Mouse (Mus musculus) G1E (cell line): ENCODE measurements around the gene Nme6. TPM values are rescaled to one million over a fixed set of nuclear protein-coding genes. Genes with fewer than 3 reads are reported as not detected.

Experiments used
- ATAC-seq: 2 replicates; pipeline ENCODE4 v1.8.0; 2016; ENCODE audit warnings: mild to moderate bottlenecking; ENCODE audit not compliant: insufficient number of reproducible peaks, poor library complexity, low FRiP score, severe bottlenecking; ENCODE audit errors: extremely low read depth
- DNase-seq: peaks from one replicate; pipeline ENCODE4 v3.0.0; 2012; ENCODE audit warnings: low spot score
- H3K27me3 ChIP-seq: 2 replicates; pipeline ENCODE4 v1.6.1; 2012; ENCODE audit warnings: mild to moderate bottlenecking, low read length, inconsistent platforms; ENCODE audit not compliant: insufficient read depth
- H3K36me3 ChIP-seq: replicated peaks from 2 replicates; pipeline ENCODE3; 2012; ENCODE audit warnings: mild to moderate bottlenecking, inconsistent platforms
- H3K4me1 ChIP-seq: 2 replicates; pipeline ENCODE4 v1.6.1; 2012; ENCODE audit warnings: low read depth, low read length, inconsistent platforms, mixed read lengths; ENCODE audit not compliant: insufficient read depth
- H3K4me3 ChIP-seq: 2 replicates; pipeline ENCODE4 v1.5.1; 2012; ENCODE audit warnings: low read depth, mild to moderate bottlenecking, inconsistent platforms, low read length, moderate library complexity, mixed read lengths
- H3K9me3 ChIP-seq: replicated peaks from 2 replicates; pipeline ENCODE4 v1.6.1; 2012; ENCODE audit warnings: inconsistent platforms
- CTCF ChIP-seq: IDR thresholded peaks from 2 replicates; pipeline ENCODE4 v1.5.1; 2012; ENCODE audit warnings: low read depth, low read length, inconsistent platforms, mixed read lengths
- GATA1 ChIP-seq: IDR thresholded peaks from 2 replicates; pipeline ENCODE4 v1.6.1; 2012; ENCODE audit warnings: borderline replicate concordance, low read length, inconsistent platforms, mixed read lengths
- GATA2 ChIP-seq: IDR thresholded peaks from 2 replicates; pipeline ENCODE4 v1.6.1; 2012; ENCODE audit warnings: low read depth, low read length, inconsistent platforms, borderline replicate concordance
- POLR2AphosphoS5 ChIP-seq: IDR thresholded peaks from 2 replicates; pipeline ENCODE4 v1.6.1; 2012; ENCODE audit warnings: low read depth, low read length, inconsistent platforms; ENCODE audit not compliant: insufficient replicate concordance
- TAL1 ChIP-seq: conservative IDR thresholded peaks from 2 replicates; pipeline ENCODE4 v1.6.1; 2012; ENCODE audit warnings: low read depth, low read length, inconsistent platforms, mixed read lengths
- polyA plus RNA-seq: library from polyadenylated mRNA; stranded (reverse); fragments of >175 nt; gene quantifications from 2 replicates; pipeline ENCODE4 v1.2.3, GENCODE M21; 2012
- total RNA-seq, 2 experiments: library from RNA; stranded (forward) in 1 of 2; stranded (reverse) in 1 of 2; fragments of 200-1000 nt in 1 of 2; fragments of >200 nt in 1 of 2; fragmentation: Nextera tagmentation in 1 of 2; gene quantifications; 2 replicates each; pipeline ENCODE4 v1.2.3; 2014 to 2017

The Nme6 gene
- total and polyA plus RNA-seq, 3 experiments, result 13.6 to 45.6 (median 33.4) TPM

- Histone ChIP-seq H3K36me3 (no peaks in the 10 kb centered on the region), H3K4me1 (peaks cover 7% of the 10 kb centered on the region; the same call in 1 of the 2 replicates), H3K9me3 (peaks cover 2% of the 10 kb centered on the region), H3K4me3 (no peak overlapping the region), H3K27me3 (no peaks in the 10 kb centered on the region)
- no peak for DNase-seq
- ATAC-seq, result no peak
- TF ChIP-seq POLR2AphosphoS5, result no peak
- TF ChIP-seq GATA1, result no peak
- no peak for TF ChIP-seq CTCF
- no peak for TF ChIP-seq TAL1
- no peak for TF ChIP-seq GATA2
Measured at GRCm38 (mm10) chr9:109806695-109807293, 25.8 kb upstream of the Nme6 start.

GRCm38 (mm10) chr9:109807898-109808297 is 24.7 kb upstream of the Nme6 start:
- DNase-seq (no peak), ATAC-seq (no peak)
- H3K36me3 ChIP-seq, result no peaks in the 10 kb centered on the region
- TF ChIP-seq TAL1, result no peak
- no peak for TF ChIP-seq CTCF
- H3K27me3 ChIP-seq, result 0 out of 2 replicates have a peak, but pooled peaks cover 2% of the 10 kb centered on the region
- H3K4me3 ChIP-seq, result no peak overlapping the region
- peaks cover 7% of the 10 kb centered on the region; the same call in 1 of the 2 replicates for H3K4me1 ChIP-seq
- H3K9me3 ChIP-seq, result peaks cover 2% of the 10 kb centered on the region

DNA sequence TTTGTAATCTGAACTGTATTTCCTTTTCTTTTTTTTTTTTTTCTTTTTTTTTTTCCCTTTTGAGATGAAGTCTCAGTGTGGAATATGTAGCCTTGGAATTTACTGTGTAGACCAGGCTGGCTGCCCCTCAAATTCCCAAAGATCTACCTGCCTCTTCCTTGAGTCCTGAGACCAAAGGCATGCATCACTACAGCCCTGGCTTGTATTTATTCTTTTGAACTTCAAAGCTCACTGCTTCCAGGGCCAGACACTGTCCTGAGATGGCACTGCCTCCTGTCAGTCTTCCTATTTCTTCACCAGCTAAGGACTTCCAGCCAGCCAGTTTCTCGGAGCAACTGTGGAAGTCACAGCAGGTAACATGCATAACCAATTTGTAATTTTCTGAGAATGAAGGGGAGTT is 20.6 kb upstream of the Nme6 start, which contains the start of gene Spink8:
Gene Spink8, plus strand, starts transcription at position 301 of the 400 bp plus-strand sequence.
- peaks cover 7% of the 10 kb centered on the region; the same call in 1 of the 2 replicates for H3K4me1 ChIP-seq
- TF ChIP-seq CTCF, result no peak
- no peak for TF ChIP-seq GATA2
- no peak for TF ChIP-seq GATA1
- no peak for TF ChIP-seq TAL1
- no peak for TF ChIP-seq POLR2AphosphoS5
- DNase-seq, result no peak
- peaks cover 5% of the 10 kb centered on the region; the same call in 1 of the 2 replicates for H3K27me3 ChIP-seq
- no peaks in the 10 kb centered on the region for H3K9me3 ChIP-seq
- no peaks in the 10 kb centered on the region for H3K36me3 ChIP-seq
- ATAC-seq, result no peak
- no peak within 1 kb of the TSS for H3K4me3 ChIP-seq

DNA sequence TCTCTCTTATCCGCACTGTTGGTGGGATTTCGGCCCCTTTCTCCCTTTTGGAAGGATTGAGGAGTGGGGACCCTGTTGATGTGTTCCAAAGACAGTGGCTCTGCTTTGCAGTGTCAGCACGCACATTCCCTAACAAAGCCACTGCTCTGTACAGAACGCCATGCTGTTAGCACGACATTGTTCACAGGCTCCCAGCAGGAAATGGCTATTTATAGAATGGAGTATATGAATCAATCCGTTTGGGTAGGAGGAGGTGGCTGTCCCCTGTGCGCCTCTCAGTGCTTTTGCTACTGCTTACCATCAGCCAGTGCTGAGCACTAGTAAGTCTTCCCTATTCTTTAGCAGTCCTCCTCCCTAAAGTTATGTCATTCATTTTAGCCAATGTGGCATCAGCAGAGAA is 19.1 kb upstream of the Nme6 start:
- H3K9me3 ChIP-seq, result no peaks in the 10 kb centered on the region
- no peaks in the 10 kb centered on the region for H3K36me3 ChIP-seq
- ATAC-seq (no peak), DNase-seq (no peak)
- peaks cover under 1% of the 10 kb centered on the region; the same call in 1 of the 2 replicates for H3K4me1 ChIP-seq
- peaks cover 5% of the 10 kb centered on the region; the same call in 1 of the 2 replicates for H3K27me3 ChIP-seq
- no peak overlapping the region for H3K4me3 ChIP-seq
- TF ChIP-seq POLR2AphosphoS5, result no peak
- no peak for TF ChIP-seq CTCF

DNA sequence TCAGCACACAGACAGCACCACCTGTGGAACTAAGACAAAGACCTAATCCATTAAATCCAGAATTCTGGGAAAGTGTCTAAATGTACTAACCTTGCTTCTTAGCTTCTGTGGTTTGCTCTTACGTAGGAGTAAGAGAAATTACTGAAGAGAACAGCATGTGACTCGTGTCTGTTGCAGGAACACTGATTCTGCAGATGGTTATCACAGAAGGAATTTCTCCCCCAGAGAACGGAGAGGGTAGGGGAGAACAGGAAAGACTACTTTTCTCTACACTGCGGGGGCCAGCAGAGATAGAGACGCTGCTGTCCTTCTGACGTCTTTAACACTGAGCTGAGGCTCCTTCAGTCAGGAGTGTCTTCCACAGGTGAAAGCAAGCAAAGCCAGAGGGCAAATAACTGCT is 16.2 kb upstream of the Nme6 start:
- no peak for ATAC-seq
- no peak for DNase-seq
- Histone ChIP-seq H3K4me3 (no peak overlapping the region), H3K36me3 (no peaks in the 10 kb centered on the region), H3K4me1 (no peaks in the 10 kb centered on the region), H3K27me3 (peaks cover 5% of the 10 kb centered on the region; the same call in 1 of the 2 replicates), H3K9me3 (no peaks in the 10 kb centered on the region)
- TF ChIP-seq POLR2AphosphoS5, result no peak
- no peak for TF ChIP-seq GATA1

DNA sequence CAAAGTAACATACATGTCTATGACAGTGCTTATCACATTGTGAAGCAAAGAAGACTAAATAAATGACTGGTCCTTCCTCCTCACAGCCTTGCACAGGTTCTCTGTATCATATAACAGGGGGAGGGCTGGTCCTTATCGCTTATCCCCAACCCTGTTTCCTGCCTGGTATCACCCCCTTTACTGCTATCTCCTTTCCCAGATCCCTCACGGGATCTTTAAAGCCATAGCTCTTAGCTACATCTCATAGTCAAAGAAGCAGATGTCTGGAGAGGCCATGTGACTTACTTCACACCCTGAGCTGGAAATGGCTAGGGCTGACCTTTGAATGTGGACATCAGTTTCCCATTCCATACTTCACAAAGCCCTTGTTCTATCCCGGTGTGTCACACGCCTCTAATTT is 6.8 kb upstream of the Nme6 start:
- H3K9me3 ChIP-seq, result no peaks in the 10 kb centered on the region
- H3K4me1 ChIP-seq, result peaks cover 31% of the 10 kb centered on the region
- ATAC-seq, result peak; percentile 95
- no peak overlapping the region for H3K4me3 ChIP-seq
- DNase-seq, result peak; percentile 49
- H3K27me3 ChIP-seq, result no peaks in the 10 kb centered on the region
- TF ChIP-seq CTCF, result no peak
- TF ChIP-seq TAL1, result peak; percentile 89
- peaks cover 13% of the 10 kb centered on the region for H3K36me3 ChIP-seq

- peak; percentile 59 for ATAC-seq
- no peak overlapping the region for H3K4me3 ChIP-seq
- peaks cover 31% of the 10 kb centered on the region for H3K4me1 ChIP-seq
- H3K9me3 ChIP-seq, result no peaks in the 10 kb centered on the region
- H3K36me3 ChIP-seq, result peaks cover 14% of the 10 kb centered on the region
- DNase-seq, result no peak
- TF ChIP-seq CTCF, result no peak
- no peak for TF ChIP-seq TAL1
- TF ChIP-seq GATA2, result no peak
- no peak for TF ChIP-seq POLR2AphosphoS5
- no peak for TF ChIP-seq GATA1
- no peaks in the 10 kb centered on the region for H3K27me3 ChIP-seq
Measured at GRCm38 (mm10) chr9:109826181-109826580, 6.4 kb upstream of the Nme6 start.
